Mouse (Mus musculus): Measurements from ENCODE around the gene Olfr872. TPM values are rescaled to one million over a fixed set of nuclear protein-coding genes. Genes with fewer than 3 reads are reported as not detected.

The Olfr872 gene
- 0.16 TPM for polyA plus RNA-seq (2017; shearing (Covaris generic))

DNA sequence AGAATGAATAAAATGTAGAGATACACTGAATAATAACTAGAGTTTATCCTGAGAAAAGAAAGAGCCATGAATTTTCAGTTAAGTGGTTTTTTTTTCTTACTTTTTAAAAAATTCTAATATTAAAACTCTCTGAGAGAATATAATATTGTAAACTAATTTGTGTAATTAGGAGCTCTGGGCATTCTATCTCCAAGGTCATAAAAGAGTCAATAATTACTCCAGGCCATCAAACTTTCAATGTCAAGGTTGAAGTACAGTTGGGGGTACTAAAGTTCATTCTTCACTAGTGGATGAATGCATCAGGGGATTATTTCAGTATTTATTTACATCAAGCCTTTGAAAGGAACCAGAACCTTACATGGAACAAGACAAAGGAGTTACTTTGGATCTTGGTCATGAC is at the start of gene Olfr872:
Gene Olfr872, plus strand, starts transcription at position 301 of the 400 bp plus-strand sequence.

DNA sequence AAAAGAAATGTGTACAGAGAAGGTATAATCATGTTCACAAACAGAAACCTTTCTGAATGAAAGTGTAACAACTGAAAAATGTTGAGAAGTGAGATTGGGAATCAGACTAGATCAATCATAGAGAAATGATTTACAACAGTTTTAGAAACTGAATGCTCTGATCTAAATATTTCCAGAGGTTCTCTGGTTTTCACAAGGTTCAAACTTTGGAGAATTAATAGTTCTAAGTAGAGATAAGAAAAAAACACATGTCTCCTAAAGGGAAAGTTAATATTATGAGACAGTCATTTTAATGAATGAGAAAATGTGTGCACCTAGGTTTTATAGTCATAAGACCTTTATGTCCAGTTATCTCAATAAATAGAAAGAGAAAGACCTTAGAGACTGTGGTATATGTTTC is 25.0 kb upstream of the Olfr872 start, which contains the start of gene Olfr871:
Gene Olfr871, plus strand, starts transcription at position 301 of the 400 bp plus-strand sequence.

DNA sequence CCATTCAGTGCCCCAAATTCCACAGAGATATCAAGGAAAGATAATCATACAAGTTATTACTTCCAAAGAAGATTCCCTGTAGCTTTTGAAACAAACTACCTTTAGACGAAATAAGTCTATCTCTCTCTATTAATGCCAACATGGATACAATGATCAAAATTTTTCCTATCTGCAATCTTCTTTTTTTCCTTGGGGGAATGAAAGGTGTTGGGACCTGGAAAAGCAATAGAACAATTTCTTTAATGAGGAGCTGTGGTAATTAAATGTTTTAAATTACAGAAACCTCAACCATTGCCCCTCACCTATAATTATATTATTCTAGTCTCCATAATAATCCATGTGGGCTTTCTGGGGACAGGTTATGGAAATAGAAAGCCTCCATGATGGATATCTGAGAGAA is 45.1 kb downstream of the Olfr872 start, which contains the start of gene Olfr39:
Gene Olfr39, plus strand, starts transcription at position 301 of the 400 bp plus-strand sequence.

DNA sequence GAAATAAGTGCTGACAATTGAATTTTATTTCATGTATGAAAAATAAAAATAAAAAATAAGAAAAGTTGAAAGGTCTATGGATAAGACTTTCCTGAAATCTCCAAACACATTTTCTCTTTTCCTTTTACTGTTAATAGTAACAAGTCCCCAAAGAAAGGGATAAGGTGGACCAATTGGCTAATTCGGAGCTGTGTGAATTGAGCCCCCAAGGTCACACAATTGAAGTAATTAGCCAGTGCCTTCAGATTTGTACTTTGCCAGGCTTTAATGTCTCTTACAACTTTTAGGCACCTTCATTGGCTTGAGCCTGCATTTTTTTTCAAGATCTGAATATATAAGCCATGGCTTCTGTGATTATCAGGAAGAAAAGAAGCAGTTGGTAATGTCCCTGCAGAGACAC is 61.3 kb downstream of the Olfr872 start, which contains the start of gene Olfr873:
Gene Olfr873, plus strand, starts transcription at position 301 of the 400 bp plus-strand sequence.

Other genes starting within 250 kb of the Olfr872 start
- not detected for gene Olfr866, start 209.1 kb upstream of the Olfr872 start, polyA plus RNA-seq (2017; shearing (Covaris generic))
- not detected for gene Olfr867, start 179.6 kb upstream of the Olfr872 start, polyA plus RNA-seq (2017; shearing (Covaris generic))
- not detected for gene Olfr868, start 138.5 kb upstream of the Olfr872 start, polyA plus RNA-seq (2017; shearing (Covaris generic))
- gene Olfr869, start 108.1 kb upstream of the Olfr872 start, polyA plus RNA-seq (2017; shearing (Covaris generic)) = not detected
- gene Olfr870, start 63.1 kb upstream of the Olfr872 start, polyA plus RNA-seq (2017; shearing (Covaris generic)) = not detected
- not detected for gene Olfr871, start 24.9 kb upstream of the Olfr872 start, polyA plus RNA-seq (2017; shearing (Covaris generic))
- not detected for gene Olfr39, start 45.2 kb downstream of the Olfr872 start, polyA plus RNA-seq (2017; shearing (Covaris generic))
- 0.04 TPM for gene Olfr873, start 61.4 kb downstream of the Olfr872 start, polyA plus RNA-seq (2017; shearing (Covaris generic))
- 0.19 TPM for gene Olfr18, start 99.0 kb downstream of the Olfr872 start, polyA plus RNA-seq (2017; shearing (Covaris generic))
- gene Zfp560, start 148.1 kb downstream of the Olfr872 start, polyA plus RNA-seq (2017; shearing (Covaris generic)) = 36.2 TPM
- gene Zfp26, start 223.0 kb downstream of the Olfr872 start, polyA plus RNA-seq (2017; shearing (Covaris generic)) = 25.4 TPM